Mouse (Mus musculus): ENCODE measurements around the gene Cfi.

Cfi gene

DNA sequence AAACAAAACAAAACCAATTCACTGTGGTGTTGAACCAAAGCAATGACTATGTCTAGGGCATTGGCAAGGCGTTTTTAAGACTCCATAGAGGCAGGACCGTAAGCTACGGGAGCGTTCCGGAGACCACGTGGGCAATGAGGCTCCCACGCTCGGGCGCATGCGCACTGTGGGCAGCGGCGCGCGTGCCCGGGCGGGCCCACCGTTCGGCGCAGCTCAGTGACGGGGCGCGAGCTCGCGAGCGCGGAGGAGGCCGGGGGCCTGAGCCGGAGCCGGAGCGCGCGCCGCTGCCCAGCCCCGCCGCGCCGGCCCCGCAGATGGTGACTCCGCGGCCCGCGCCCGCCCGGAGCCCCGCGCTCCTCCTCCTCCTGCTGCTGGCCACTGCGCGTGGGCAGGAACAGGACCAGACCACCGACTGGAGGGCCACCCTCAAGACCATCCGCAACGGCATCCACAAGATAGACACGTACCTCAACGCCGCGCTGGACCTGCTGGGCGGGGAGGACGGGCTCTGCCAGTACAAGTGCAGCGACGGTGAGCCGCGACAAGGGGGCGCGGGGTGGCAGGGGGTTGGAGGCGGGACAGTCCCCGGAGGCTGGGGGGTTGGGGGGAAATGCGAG lies 42.8 kb downstream of the Cfi start, which contains the start of gene Pla2g12a:
Pla2g12a (plus strand) TSS at position 202 of the 617 bp plus-strand sequence.
- DNase-seq (ENCODE audit: low spot score) = peak; percentile 80

DNA sequence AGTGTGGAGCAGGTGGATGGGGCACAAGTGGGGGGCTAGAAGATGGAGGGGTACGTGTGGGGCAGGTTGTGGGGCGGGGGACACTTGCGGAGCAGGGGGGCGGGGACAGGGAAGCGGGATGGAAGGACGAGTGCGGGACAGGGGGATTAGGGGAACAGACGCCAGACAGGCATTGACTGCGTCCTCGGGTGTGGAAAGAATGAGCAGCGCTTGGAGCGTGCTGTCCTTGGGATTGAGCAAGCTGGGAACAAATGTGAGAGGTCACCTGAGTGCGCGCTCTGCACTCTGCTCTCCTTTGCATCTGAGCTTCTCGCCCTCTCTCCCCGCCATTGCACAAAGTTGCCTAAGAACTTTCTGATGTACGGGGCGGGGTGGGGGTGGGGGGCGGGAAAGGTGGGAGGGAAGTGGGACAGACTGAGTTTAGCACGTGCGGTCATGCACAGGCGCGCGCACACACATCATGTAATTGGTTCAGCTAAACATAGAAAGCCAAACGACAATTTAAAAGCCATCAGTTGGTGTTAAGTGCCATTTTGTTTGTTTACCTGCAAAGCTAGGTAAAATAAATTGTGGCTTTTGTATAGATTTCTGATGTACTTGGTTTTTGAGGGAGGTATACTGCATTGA lies 43.6 kb downstream of the Cfi start:
- peak; percentile 75 for DNase-seq (ENCODE audit: low spot score)

DNA sequence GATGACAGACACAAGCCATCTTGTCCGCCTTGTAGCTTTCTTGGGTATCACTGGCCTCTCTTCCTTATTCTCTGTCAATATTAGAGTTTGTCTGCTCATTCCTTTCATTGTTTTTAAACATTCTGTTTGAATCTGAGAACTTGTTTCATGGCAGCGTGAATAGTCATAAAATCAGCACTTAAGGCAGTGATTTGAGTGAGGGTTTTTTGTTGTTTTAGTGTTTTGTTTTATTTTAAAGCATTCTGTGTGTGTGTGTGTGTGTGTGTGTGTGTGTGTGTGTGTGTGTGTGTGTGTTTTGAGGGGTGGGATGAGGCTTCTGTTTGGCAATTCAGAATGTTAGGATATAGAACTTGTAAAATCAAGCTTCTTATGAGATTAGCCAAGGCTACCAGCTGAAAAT lies 44.2 kb downstream of the Cfi start:
- no peak for DNase-seq (ENCODE audit: low spot score)

DNA sequence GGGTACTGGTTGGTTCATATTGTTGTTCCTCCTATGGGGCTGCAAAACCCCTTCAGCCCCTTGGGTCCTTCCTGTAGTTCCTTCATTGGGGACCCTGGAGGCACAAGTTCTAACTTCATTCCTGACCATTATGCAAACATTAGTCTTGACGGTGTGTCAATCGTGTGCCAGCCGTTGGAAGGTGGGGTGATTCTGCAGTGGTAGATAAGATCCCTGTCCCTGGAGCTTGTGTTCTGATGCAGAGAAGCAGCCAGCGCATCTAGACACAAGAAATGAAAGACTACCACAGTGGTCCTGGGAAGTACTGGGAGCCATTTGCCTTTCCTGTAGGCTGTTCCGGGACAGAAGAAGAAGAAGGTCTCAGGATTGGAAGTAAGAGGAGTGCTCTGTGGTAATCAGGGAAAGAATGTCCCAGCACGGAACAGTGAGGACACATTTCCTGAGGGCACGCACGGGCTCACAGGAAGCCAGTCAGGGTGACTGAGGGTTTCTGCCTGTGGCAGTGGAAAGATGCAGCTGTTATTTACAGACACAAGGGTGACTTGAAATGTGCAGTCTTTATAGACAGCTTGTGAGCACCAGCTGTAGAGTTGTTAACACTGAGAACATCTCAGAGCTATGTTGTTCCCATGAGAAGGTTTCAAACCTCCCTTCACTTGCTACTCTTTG lies 45.4 kb downstream of the Cfi start:
- DNase-seq (ENCODE audit: low spot score) = no peak

DNA sequence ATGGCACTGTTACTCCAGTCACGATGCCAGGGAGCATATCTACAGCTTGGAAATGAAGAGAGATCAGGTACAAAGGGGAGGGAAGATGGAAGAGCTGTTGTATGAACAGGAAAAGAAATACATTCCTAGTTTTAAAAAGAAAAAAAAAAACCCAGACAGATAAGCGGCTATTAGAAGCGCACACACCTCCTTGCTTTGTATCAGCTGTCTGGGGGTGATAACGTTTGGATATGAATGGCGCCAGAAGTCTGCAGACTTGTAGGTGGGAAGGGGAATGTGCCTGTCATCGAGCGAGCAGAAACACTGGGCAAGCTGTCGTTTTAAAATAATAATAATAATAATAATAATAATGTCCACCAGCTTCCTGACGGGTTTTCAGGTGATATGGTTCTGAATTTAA lies 49.9 kb downstream of the Cfi start:
- DNase-seq (ENCODE audit: low spot score) = no peak

DNA sequence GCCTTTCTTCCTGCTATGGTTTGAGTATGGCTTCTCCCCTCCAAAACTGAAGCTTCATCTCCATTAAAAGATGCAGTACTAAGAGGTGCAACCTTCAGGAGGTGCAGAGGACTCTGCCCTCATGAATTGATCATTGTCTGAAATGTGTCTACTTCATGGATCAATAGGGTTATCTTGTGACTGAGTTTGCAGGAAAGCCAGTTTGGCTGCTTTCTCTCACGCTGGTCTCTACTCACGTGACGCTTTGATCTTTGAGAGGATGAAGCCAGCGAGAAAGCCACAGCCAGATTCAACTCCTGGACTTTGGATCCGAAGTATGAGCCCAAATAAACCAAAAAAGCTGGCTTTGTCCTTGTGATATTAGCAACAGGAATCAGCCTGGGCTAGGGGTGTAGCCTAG lies 50.7 kb downstream of the Cfi start:
- no peak for DNase-seq (ENCODE audit: low spot score)

DNA sequence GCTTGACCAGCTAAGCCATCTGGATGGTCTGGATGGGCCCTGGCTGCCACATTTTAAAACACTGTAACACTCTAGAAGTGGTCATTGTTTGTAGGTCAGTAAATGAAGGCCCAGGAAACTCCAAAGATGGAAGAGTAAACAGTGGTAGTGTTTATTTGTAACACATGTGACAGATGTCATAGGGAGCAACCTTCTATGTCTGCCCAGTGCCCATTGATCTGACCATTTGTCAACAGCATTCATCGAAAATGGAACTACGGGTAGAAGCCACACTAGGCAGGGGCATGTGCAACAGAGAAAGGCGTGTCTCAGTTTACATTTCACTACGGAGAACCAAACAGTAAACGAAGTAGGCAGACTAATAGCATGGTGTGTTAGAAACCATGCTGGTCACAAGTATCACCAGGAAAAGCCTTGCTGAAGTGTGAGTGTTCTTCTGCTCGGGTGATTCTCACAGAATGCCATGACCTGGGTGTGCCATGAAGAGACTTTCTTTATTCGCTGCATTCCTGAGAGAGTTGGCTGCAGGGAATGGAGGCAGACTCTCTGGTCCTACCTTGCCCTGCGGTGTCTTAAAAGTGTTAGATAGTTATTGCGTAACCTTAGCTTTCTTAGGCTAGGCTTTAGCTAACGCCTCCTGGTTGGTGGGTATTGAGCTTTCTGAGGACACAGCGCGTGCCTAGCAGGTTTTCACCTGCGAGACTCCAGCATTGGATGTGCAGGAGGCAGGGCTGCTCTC lies 52.3 kb downstream of the Cfi start:
- no peak for DNase-seq (ENCODE audit: low spot score)

DNA sequence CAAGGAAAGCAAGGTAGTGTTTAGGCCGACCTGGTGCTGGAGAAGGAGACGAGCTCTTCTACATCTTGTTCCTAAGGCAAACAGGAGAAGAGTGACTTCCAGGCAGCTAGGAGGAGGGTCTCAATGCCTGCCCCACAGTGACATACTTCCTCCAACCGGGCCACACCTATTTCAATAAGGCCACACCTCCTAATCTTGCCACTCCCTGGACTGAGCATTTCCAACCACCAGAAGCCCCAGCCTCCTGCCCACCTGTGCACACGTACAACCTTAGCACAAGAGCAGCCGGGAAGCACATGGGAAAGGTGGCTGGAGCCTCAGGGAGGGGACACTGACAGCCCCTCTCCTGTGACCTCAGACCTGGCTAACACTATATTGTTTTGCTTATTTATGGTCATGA lies 56.3 kb downstream of the Cfi start:
- DNase-seq (ENCODE audit: low spot score) = no peak

DNA sequence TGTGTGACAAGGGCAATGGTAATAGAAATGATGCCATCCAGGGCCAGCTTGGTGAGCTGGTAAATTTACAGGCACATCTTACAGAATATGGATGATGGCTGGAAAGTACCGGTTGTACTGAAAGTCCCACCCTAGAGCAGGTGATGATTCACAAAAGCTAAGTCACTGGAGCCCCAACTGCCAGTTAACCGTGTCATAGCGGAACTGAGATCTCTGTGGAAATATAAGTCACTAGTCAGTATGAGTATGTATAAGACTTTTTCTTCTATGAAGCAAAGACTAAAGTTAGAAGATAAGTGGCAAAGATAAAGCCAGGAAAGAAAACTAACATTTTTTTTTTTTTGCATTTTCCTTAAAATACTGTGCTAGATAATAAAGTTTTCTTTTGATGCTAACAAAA lies 57.5 kb downstream of the Cfi start:
- no peak for DNase-seq (ENCODE audit: low spot score)

DNA sequence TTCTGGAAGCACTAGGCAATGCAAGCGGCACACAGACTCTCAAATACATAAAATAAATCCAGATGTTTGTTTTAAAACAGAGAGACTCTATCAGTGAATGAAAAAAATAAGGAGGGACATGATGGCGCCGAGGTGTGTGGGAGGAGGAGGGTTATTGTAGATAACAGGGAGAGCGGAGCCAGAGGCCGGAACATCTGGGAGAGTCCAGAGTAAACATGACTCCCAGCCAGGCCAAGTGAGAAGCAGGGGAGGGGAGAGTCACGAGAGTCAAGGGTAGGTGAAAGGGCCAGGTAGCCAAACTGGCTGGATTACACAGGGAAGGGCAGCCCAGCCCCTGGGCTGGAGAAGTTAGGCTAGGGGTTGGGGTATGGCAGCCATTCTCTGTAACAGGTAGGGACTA lies 60.9 kb downstream of the Cfi start:
- no peak for DNase-seq (ENCODE audit: low spot score)

DNA sequence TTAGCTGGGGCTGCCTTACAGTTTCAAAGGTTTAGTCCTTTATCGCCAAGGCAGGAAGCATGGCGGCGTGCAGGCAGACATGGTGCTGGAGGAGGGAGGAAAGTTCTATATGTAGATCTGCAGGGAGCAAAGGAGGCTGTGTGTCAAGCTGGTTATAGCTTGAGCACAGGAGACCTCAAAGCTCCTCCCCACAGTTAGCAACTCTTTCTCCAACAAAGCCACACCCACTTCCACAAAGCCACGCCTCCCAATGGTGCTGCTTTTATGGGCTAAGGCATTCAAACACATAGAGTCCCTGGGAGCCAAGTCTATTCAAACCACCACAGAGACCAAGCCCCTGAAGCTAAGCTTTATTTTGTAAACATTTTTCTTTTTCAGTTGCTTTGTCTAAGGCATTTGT lies 63.2 kb downstream of the Cfi start:
- no peak for DNase-seq (ENCODE audit: low spot score)

DNA sequence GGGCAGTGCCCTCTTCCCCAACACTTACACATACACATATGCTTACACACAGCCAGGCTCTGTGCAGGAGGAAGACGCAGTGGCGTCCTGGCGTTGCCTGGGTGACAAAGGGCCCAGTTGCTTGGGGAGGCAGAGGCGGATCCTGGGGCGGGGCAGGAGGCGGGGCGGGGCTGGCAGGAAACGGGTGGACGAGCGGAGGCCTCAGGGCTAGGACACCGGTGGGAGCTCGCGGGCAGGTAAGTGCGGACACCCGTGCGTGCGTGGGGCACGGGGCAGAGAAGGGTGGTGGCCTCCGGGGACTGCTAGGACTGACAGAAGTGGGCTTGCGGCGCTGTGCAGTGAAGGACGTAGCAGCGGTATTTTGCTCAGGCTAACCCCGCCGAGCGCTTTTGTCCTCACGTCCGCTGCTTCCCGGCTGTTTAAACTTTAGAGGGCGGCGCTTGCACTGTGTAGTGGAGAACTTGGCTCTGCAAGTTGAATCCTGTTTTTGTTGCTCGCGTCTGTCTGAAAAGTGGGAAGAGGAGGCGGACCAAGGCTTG lies 65.7 kb downstream of the Cfi start, which contains the start of gene Casp6:
Casp6 (plus strand) TSS at position 155 of the 539 bp plus-strand sequence.
- peak; percentile 83 for DNase-seq (ENCODE audit: low spot score)

DNA sequence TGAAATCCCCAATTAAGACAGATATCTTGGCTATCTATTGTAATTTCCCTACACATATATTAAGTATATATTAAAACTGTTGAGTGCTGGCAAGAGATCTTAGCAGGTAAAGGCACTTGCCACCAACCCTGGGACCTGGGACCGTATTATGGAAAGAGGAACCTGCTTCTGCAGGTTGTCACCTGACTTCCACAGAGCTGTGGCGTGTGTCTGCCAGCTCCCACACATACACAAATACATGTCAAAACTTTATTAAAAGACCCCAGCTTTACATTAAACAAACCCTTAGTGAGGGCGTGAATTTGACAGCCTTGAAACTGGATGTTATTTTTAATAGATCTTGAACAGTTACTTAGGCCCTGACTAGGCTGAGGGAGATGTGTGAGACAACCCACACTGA lies 67.7 kb downstream of the Cfi start:
- no peak for DNase-seq (ENCODE audit: low spot score)

DNA sequence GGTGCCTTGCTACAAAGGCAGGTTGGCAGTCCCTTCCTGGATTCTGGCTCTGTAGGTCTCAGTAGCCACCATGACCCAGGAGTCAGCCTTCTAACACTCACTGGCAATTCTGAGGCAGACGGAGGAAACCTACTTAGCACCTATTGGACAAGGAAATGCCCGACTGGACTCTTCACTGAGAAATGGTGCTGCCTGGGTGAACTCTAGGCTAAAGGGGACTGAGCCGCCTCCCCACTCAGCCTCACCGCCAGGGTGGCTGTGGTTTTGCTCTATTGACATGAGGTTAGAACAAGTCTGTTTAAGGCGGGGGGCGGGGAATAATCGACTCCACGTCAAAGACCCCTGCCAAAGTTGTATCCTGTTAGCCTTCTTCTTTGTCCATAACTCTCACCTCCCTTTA lies 68.2 kb downstream of the Cfi start:
- DNase-seq (ENCODE audit: low spot score) = no peak

DNA sequence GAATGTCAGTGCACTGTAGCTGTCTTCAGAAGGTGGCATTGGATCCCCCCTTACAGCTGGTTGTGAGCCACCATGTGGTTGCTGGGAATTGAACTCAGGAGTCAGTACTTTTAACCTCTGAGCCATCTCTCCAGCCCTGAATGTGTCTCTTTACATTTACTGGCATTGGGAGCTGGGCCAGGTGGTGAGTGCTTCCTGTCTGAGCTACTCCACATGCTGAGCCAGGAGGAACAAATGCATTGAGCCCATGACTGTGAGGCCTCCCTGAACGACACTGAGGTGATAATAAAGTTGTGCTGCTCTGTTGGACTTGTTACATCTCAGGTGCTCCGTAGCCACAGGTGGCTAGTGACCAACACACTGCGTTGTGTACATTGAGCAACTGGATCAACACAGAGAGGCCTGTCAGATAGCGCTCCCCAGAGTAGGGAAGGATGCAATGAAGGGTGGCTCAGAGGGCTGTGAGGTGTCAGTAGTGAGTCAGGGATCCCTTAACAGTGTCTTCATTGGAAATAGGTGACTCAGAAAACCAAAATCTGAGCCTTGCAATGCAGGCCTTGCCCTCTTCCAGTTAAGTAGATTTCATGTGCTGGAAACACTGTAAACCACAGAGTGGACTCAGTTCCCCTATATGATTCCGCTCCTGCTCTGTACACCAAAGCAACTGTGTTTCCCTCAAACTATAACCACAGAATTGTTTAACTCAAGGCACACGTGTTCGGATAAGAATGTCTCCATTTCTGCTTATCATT lies 68.9 kb downstream of the Cfi start:
- no peak for DNase-seq (ENCODE audit: low spot score)

DNA sequence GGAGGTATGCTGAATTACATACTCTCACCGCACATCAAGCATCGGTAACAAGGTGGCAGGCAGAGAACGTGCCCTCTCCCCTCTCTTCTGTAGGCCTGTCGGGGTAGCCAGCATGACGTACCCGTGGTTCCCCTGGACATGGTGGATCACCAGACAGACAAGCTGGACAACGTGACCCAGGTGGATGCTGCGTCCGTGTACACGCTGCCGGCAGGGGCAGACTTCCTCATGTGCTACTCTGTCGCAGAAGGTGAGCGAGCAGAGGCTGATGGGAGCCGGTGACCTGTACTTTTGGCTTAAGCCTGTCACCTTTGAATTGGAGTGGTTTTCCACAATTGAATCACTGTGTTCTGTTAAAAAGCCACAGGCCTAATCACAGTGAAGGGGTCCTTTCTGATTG lies 76.3 kb downstream of the Cfi start:
- DNase-seq (ENCODE audit: low spot score) = no peak

DNA sequence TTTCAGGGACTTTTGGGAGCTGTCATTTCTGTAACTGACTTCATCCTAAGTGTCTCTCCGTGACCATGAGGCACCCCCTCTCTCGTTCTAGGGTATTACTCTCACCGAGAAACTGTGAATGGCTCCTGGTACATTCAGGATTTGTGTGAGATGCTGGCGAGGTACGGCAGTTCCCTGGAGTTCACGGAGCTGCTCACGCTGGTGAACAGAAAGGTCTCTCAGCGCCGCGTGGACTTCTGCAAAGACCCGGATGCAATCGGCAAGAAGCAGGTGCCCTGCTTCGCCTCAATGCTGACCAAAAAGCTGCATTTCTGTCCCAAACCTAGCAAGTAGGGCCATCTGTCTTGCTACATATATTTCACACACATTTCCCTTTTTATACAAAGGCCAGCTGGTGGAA lies 77.6 kb downstream of the Cfi start:
- DNase-seq (ENCODE audit: low spot score) = no peak

DNA sequence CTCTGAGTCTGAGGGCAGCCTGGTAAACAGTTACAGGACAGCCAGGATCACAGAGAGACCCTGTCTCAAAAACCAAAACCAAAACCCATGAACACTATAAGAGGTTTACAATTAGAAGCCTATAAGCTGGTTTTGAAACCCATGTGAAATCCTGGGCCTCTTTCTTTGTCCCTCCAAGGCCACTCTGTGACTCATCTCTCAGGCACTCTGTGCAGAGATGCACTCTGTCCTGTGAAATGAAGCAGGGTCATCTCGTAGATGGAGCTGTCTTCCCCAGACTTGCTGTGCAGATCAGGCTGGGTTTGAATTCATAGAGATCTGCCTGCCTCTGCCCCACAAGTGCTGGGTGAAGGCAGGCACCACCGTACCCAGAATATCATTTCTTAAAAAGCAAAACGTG lies 81.7 kb downstream of the Cfi start:
- peak; percentile 23 for DNase-seq (ENCODE audit: low spot score)

DNA sequence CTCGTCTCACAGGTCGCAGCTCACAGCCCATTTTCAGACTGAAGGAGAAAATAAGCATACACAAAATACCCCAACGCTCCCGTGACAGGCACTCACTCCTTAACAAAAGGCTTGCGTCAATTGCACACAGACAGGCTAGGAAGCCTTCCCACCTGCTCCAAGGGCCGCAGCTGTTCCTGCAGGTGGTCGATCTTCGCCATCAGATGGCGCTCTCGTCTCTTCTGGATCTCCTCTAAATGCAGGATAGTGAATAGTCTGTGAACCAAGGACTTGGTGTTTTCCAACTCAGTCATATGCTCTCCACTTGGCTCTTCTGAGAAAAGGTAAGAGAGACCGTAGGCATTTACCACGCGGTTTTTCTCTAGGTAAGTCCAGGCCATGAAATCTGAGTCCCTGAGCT lies 82.8 kb downstream of the Cfi start:
- DNase-seq (ENCODE audit: low spot score) = peak; percentile 85

DNA sequence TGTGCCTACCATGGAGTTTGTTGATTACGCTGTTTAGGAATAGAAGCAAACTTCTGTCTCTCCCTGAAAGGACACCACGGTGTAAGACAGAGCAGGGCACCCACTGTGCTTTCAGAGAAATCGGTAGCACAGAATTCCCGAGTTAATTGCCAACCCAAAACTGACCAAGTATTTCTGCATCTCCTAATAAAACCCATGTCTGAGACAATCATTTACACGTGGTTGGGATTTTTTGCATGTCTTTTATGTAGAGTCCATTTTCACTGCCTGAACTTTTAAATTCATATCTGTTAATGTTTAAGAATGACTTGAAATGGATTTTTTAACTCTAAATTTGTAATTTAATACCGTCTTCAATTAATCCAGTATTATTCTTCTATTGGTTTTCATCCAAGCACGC lies 87.9 kb downstream of the Cfi start:
- DNase-seq (ENCODE audit: low spot score) = no peak

Data from adipocyte (in vitro differentiated cells).